Mouse (Mus musculus) kidney, adult 8-10 months (tissue): ENCODE data around the gene Serpina9.
A peak's percentile ranks its signal among the peaks of the same experiment; 100 is the strongest.
"Not testable (repeated sequence)": the region's sequence is repeated elsewhere in the genome, so short reads cannot be mapped to it uniquely, and the experiment has no call there.

Source experiments
- DNase-seq, 2 experiments: peaks; one replicate each; pipeline ENCODE4 v3.0.0; 2022

Serpina9 gene

DNA sequence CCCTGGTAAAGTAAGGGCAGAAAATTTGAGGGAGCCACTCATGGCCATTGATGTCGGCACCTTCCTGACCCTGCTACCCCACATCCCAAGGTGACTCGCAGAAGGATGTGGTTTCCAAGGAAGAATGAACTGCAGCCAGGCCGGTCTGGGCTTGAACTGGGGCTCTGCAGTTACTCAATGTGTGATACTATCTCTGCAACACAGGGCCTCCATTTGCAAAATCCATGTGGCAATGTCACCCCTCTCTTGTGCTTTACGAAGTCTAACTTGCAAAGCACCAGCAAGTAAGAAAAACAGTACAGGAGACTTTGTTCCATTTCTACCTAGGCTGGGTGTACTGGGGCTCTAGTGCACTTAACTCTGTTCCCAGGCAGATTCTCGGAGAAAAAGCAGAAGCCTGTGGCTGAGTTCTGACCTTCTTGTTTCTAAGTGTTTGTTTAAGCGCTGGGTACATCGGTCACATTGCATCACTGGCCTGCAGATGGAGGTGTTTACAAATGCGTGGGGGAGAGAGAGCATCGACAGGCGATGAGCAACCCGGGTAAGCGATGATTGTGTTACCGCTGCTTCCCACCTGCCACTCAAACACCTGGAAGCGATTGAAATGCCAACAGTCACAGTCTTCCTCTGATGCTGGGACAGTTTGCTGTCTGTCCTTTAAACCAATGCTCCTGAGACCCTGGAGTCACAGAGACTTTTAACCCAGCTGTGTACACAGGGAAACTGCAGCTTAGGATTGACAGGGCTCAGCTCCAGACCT, 24.6 kb downstream of the Serpina9 start:
- peak in 1 of 2 experiments; percentile 17 for DNase-seq

DNA sequence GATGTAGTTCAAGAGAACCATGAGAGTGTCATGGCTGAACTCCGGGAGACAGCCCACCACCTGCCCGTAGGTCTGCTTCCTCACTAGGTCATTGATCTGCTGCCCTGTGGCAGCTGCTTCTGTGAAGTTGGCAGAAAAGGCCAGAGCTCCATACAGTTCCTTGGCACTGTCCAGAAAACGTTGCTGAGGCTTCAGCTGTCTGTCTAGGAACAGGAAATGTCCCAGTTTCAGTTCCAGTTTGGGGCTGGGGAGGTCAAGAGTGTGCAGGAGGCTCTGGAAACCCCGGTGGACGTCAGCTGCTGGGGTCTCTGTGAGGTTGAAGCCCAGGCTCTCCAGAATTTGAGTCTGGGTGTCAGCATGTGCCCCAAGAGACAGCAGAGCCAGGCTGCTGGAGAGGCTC, 27.7 kb downstream of the Serpina9 start:
- no peak for DNase-seq

DNA sequence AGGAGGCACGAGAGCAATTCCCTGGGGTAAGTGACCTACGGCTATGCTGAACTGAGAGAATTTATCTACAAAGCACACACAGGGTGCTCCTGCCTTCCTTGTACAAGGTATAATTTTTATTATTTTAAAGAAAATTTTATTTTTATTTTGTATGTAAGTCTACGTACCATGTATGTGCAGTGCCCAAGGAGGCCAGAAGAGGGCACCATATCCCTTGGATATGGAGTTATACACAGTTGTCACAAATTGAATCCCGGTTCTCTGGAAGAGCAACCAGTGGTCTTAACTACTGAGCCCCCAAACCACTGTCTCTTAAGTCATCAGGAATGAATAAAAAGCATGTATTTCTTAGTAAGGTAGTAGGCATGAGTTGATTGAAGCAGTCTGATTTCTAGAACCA, 28.6 kb downstream of the Serpina9 start:
- peak in 1 of 2 experiments; percentile 56 for DNase-seq

DNA sequence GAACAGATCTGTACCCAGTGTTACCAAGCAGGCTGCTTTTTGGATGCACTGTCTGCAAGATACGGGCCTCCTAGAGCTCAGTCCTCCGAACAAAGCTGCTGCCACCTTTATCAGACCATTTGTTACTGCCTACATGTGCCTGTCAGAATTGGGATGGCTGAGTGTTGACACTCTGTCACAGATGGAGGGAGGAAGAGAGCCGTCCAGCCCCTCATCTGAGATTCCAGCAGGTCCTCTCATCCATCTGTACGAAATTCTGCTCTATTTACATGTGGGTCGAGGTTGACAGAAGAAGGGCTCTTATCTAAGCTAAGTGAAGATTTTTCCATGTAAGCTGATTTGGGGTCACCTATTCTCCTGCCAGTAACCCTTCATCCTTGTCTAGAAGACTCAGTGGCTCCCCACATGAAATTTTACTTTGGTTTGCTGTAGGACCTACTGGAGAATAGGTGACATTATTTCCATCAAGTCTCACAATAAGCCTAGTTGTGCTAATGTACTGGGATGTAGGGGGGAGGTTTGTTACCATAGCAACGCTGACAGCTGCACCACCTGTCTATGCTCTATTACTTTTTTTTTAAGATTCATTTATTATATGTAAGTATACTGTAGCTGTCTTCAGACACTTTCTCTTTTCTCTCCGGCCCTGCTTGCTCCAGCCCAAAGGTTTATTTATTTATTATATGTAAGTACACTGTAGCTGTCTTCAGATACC, 31.8 kb downstream of the Serpina9 start:
- DNase-seq: no peak

DNA sequence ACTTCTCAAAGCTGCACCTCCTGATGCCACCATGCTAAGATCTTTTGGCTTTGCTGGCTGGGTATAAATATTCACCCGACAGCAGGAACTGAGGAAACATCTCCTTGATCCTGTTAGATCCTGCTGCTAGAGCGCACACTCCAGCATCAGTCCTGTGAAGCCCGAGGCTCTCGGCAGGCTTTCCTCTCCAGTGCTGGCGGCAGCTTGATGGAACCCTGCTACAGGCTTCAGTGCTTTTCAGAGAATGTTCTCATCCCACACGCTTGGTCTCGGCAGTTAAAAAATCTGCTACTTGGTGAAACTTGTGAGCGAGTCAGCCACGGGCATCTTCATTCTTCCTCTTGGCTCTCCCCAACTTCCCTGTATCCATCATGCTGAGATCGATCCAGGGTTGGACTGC, 35.3 kb downstream of the Serpina9 start:
- DNase-seq: no peak

DNA sequence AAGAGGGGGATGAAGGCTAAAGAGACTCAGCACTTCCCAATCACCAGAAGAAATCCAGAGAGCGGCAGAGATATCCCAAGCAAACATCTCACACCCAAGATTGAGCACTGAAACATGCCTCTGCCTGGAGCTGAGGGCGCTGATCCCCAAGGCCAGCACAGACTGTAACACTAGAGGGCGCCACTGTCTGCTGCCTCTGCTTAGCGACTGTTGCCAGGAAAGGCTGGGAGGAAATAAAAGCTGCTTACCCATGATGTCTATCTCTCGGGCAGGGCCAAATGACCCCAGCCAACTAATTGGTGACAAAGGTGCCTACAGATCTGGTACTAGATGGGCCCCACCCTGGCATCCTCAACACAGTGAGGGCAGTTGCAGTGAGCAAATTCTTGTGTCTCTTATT, 35.7 kb downstream of the Serpina9 start:
- peak in 1 of 2 experiments; percentile 17 for DNase-seq

DNA sequence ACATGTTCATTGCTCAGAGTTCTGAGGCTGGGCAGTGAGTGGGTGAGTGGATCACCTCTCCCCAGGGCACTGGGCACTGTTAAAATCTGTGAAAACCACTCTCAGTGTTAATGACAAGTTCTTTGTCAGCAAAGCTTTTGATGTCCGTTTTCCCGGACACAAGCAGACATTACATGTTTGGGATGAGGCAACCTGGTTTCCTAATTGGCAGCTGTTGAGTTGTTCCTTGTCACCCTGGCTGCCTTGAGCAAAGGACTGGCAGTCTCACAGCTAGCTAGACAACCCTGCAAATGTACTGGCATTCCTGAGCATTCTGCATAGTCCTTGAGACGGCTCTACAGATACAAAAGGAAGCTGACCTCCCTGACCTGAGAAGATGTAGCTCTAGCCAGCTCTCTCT, 36.5 kb downstream of the Serpina9 start:
- no peak for DNase-seq

DNA sequence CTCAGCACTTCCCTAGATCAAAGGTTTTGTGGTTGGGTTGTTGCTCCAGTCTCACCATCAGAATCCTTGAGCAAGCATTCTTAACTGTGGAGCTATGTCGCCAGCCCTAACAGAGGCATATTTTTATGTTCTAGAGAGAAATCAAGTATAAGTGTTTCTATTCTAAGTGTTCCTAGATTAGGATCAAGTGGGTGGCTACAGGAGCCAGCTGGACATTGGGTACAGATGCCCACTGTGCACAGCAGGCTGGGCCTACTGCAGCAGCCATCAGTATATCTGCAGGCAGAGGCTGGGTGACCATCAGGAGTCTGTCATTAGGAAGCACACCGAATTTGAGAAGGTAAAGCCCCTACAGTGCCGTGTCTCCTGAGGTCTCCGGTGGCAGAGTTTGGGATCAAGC, 42.5 kb downstream of the Serpina9 start:
- DNase-seq: no peak

DNA sequence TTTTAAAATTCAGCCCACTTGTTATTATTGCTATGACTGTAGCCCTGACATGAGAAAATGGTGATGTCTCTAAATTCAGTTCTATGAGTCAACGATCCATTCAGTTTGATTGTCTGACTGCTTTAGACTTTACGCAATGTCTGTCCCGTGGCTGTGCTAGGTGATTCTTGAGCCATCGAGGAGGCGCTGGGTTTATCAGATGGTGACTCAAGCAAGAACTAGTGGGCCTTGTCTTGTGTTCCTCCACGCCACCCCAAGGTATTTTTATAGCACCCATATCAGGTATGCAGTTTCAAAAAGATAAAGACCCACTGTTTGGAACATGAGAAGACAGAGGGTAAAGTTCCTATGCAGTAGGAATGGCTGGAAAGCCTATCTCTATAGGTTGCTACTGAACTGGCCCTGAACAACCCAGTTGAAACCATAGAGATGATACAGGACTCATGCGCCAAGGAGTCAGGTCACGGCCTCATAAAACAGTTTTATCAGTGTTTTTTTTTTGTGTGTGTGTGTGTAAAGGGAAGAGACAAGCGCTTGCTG, 43.9 kb downstream of the Serpina9 start:
- DNase-seq: no peak

DNA sequence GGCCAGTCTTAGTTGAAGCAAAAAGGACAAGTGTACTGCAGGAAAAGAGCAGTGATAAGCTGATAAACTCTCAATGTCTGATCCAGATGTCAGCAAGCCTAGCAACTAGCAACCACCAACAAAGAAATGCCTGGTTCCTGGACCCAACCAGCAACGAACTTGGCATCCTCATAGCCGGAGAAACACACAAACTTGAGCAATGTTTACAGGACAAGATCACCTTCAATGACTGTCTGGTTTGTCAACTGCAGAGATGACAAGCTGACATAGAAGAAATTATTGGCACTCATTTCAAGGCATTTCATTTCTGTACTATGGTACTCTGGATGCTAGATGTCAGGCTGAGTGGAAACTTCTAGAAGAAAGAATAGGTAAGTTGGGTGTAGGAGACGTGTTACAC, 46.8 kb downstream of the Serpina9 start:
- DNase-seq: no peak

DNA sequence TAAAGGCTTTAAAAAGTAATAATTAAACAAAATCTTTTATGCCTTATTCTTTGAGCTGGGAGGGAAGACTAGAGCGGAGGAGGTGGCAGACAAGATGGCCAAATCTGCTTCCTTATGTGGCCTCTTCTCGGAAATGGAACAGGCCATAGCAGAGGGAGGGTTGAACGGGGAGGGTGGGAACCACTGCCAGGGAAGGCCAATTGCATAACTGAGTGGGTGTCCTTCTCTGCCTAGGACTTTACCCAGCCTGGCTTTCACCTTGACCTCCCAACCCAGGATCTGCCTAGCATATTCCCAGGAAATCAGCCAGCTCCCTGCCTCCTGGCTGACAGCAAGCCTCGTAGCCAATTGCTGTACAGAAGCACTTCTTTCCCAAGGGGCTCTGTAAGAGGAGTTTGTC, 50.3 kb downstream of the Serpina9 start:
- DNase-seq: peak in 1 of 2 experiments; percentile 9

DNA sequence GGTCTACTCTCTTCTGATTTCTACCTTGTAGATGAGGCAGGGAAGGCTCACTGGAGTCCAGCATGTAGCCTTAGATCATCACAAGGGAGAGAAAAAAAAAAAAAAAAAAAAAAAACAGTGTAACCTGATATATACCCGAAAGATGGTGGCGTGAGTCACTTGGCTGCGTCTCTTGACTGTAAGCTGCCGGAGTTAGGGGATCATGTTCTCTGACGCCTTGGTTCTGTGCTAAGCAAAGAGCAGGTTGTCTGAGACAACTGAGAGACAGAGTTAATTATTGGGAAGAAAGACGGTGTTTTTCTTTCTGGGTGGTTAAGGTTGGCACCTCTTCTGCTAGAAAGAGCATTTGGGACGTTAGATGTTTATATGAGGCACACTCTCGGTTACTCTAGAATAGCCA, 50.7 kb downstream of the Serpina9 start:
- DNase-seq: no peak

DNA sequence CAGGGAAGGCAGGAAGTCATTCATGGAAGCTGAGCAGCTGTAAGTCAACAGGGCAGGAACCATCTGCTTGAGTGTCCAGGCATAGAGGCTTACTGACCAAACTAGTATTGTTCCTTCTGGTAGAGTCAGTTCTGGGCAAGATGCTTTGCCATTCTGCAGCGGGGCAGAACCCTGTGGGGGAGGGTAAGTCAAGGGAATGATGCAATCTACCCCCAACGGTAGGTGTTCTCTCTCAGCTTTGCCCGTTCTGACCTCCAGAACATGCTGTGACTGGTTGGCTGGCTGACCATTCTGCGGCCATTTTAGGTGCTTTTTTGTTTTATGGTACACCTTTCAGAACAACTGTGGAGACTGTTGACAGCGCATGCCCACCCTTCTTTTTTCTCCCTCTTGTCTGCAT, 51.2 kb downstream of the Serpina9 start:
- DNase-seq: no peak

DNA sequence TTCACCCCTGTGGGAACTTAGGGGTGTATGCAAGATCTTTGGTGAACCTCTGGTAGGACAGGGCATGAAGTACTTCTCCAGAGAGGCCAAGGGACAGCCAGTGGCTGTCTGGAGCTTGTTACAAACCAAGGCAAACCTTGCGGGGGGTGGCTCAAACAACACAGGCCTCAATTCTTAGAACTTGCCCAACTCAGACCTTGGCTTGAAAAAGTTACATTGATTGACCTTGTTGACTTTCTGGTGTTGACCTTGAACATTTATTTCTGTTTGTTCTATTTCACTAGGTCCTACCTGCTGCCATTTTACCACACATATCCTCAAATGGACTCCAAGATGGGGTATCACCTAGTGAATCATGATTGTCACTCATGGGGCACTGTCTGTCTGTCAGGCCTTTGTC, 51.8 kb downstream of the Serpina9 start:
- no peak for DNase-seq

DNA sequence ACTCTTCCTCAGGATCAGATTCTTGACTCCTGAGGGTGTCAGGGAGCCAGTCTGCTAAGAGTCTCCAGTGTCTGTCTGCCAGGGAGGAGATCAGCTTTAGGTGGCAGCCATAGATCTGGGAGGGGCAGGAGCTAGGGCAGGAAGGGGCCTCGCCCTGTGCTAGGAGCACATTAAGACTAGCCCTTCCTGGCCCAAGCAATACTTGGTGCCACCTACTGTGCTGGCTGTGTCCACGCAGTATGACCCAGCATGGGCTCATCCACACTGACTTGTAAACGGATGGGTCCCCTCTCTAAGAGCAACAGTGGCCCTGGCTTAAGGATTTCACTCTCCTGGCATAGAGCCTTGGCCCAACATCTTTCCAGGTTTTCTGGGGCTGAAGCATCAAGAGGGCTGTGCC, 54.8 kb downstream of the Serpina9 start, which contains the start of gene Serpina1e:
TSS of gene Serpina1e (minus strand) at position 178 of the 400 bp plus-strand sequence.
- no peak for DNase-seq

DNA sequence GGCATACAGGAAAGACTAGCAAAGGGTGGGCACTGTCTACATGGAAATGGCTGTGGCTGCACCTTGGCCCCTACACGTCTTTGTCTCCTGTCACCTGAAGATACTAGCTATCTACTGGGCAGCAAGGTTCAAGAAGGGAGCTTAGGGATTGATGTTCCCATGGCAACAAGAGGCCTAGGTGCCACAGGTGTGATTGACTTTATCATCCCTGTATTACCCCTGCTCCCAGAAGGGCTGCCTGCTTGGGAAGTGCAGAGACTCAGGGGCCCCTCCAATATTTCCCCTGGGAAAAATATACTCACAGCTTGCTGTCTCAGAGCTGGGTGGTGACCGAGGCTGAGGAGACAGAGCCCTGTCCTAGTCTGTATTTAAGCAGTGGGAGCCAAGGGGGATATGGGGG, 57.0 kb downstream of the Serpina9 start:
- not testable (repeated sequence) for DNase-seq

DNA sequence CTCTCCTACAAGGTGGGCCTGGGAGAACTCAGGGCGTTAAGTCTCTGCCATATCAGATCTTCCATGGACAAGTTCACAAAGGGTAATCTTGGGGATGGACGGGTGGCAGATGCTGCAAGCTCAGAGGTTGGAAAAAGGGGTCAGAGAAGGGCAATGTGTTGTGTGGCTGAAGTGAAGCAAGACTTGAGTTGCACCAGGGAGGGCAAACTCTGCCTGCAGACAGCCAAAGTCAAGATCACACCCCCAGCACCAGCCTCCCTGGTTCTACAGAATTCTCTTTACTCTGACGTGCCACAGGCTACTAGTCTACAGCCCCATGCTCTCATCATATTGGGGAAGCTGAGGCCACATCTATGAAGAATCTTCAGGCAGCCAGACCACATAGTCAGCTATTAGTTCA, 60.6 kb downstream of the Serpina9 start:
- not testable (repeated sequence) for DNase-seq

DNA sequence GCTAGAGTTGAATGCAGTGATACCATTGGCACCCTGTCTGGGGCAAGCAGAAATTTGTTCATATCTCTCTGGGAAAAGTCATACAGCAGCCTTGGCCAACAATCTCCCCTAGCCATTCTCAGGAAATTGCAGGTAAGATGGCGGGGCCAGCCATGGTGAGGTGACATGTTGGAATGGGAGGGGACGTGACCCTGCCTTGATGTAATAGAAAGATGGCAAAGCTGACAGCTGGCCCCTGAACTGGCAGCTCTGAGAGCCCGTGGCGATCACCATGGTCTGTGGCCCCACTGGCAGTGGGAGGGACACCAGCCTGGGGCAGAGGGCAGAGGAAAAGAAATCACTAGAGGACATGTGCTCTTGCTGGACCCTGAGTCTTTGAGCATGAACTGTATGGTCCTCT, 67.3 kb downstream of the Serpina9 start:
- no peak for DNase-seq
